Mouse (Mus musculus) hindbrain, embryonic 13.5 days (tissue): ENCODE data around the gene Tulp4. TPM values are rescaled to one million over a fixed set of nuclear protein-coding genes. Genes with fewer than 3 reads are reported as not detected.

Source experiments
- ATAC-seq: fragments of 200-750 bp; cut with Nextera tagmentation; 2 replicates; pipeline ENCODE4 v1.8.0; 2017; ENCODE audit warnings: moderate TSS enrichment; ENCODE audit not compliant: low FRiP score
- H3K27ac ChIP-seq: fragments of 300-500 bp; sonication (generic); 2 replicates; pipeline ENCODE4 v1.5.1; 2015; ENCODE audit warnings: inconsistent platforms, mild to moderate bottlenecking, moderate library complexity
- H3K27me3 ChIP-seq: fragments of 300-500 bp; sonication (generic); 2 replicates; pipeline ENCODE4 v1.6.1; 2015; ENCODE audit warnings: mild to moderate bottlenecking, inconsistent platforms
- H3K36me3 ChIP-seq: fragments of 300-500 bp; sonication (generic); 2 replicates; pipeline ENCODE4 v1.6.1; 2015; ENCODE audit warnings: mild to moderate bottlenecking, inconsistent platforms
- H3K4me1 ChIP-seq: fragments of 300-500 bp; sonication (generic); replicated peaks from 2 replicates; pipeline ENCODE4 v1.6.1; 2015; ENCODE audit warnings: inconsistent platforms
- H3K4me2 ChIP-seq: fragments of 300-500 bp; sonication (generic); 2 replicates; pipeline ENCODE4 v1.6.1; 2015; ENCODE audit warnings: inconsistent platforms, mild to moderate bottlenecking, moderate library complexity
- H3K4me3 ChIP-seq: fragments of 300-500 bp; sonication (generic); 2 replicates; pipeline ENCODE4 v1.5.1; 2015; ENCODE audit warnings: mild to moderate bottlenecking, inconsistent platforms
- H3K9ac ChIP-seq: fragments of 300-500 bp; sonication (generic); 2 replicates; pipeline ENCODE4 v1.6.1; 2015; ENCODE audit warnings: mild to moderate bottlenecking, inconsistent platforms
- H3K9me3 ChIP-seq: fragments of 300-500 bp; sonication (generic); 2 replicates; pipeline ENCODE4 v1.6.1; 2016; ENCODE audit warnings: inconsistent platforms
- WGBS: fragments of 180-500 bp; shearing (Covaris S2); methylation state at CpG from one replicate; pipeline ENCODE4 v1.1.7; 2015; 5-methylcytosine and 5-hydroxymethylcytosine counted together
- polyA plus RNA-seq: library from polyadenylated mRNA; unstranded; fragments of >200 nt; fragmentation: Nextera tagmentation; extraction: Ambion mirVana; gene quantifications from 2 replicates; pipeline ENCODE4 v1.2.1, GENCODE M21; 2015

Gene Tulp4
- polyA plus RNA-seq, 1 experiment from 2014 or later, result 137 TPM

GRCm38 (mm10) chr17:6129361-6129760 lies 23.1 kb downstream of the Tulp4 start:
- H3K27ac ChIP-seq, result no peak overlapping the region
- no peaks in the 10 kb centered on the region for H3K27me3 ChIP-seq
- H3K9ac ChIP-seq, result no peak overlapping the region
- no peaks in the 10 kb centered on the region for H3K9me3 ChIP-seq
- no peak overlapping the region for H3K4me2 ChIP-seq
- peaks cover 25% of the 10 kb centered on the region for H3K36me3 ChIP-seq
- no peak overlapping the region for H3K4me3 ChIP-seq
- 0 out of 2 replicates have a peak, but pooled peaks cover 5% of the 10 kb centered on the region for H3K4me1 ChIP-seq
- 78% methylated on average over 4 of the region's 4 CpGs for WGBS
- no peak for ATAC-seq

- Histone ChIP-seq H3K4me3 (no peak overlapping the region), H3K4me1 (peaks cover 8% of the 10 kb centered on the region; the same call in 1 of the 2 replicates), H3K4me2 (no peak overlapping the region), H3K9ac (no peak overlapping the region), H3K36me3 (peaks cover 13% of the 10 kb centered on the region), H3K9me3 (no peaks in the 10 kb centered on the region), H3K27me3 (no peaks in the 10 kb centered on the region), H3K27ac (no peak overlapping the region)
- ATAC-seq, result no peak
- 96% methylated on average over 3 of the region's 3 CpGs for WGBS
Observed at GRCm38 (mm10) chr17:6131083-6131482, 24.8 kb downstream of the Tulp4 start.

- WGBS, result 98% methylated on average over 3 of the region's 3 CpGs
- Histone ChIP-seq H3K36me3 (peaks cover 45% of the 10 kb centered on the region), H3K4me1 (peaks cover 20% of the 10 kb centered on the region), H3K27me3 (no peaks in the 10 kb centered on the region), H3K4me2 (no peak overlapping the region), H3K9me3 (no peaks in the 10 kb centered on the region), H3K9ac (no peak overlapping the region), H3K4me3 (no peak overlapping the region), H3K27ac (no peak overlapping the region)
- no peak for ATAC-seq
Observed at GRCm38 (mm10) chr17:6140875-6141274, 34.6 kb downstream of the Tulp4 start.

GRCm38 (mm10) chr17:6141344-6141743 lies 35.1 kb downstream of the Tulp4 start:
- Histone ChIP-seq H3K9ac (no peak overlapping the region), H3K27me3 (no peaks in the 10 kb centered on the region), H3K4me1 (peaks cover 20% of the 10 kb centered on the region), H3K9me3 (no peaks in the 10 kb centered on the region), H3K4me3 (no peak overlapping the region), H3K36me3 (peaks cover 49% of the 10 kb centered on the region), H3K4me2 (no peak overlapping the region), H3K27ac (no peak overlapping the region)
- 94% methylated on average over 2 of the region's 2 CpGs for WGBS
- no peak for ATAC-seq

DNA sequence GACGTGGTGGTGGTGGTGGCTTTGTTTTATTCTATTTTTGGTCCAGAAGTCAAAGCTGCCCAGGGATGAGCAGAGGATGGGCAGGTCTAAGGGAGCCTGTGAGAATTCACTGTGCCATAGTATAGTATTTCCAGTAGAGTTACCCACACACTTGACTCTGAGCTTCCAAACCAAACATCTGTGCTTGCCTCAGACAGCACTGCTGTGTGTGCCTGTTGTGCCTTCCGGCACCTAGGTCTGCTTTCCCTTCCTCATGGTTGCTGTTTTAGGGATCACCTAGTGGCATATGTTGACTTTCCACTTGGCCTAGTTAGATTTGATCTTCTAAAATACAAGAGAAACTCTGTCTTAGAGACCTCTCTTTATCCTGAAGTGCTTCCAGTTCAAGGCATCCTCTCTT lies 39.0 kb downstream of the Tulp4 start:
- Histone ChIP-seq H3K27ac (no peak overlapping the region), H3K4me1 (peaks cover 20% of the 10 kb centered on the region), H3K9me3 (no peaks in the 10 kb centered on the region), H3K4me3 (no peak overlapping the region), H3K36me3 (peaks cover 26% of the 10 kb centered on the region), H3K4me2 (no peak overlapping the region), H3K9ac (no peak overlapping the region), H3K27me3 (no peaks in the 10 kb centered on the region)
- 94% methylated on average over 2 of the region's 2 CpGs for WGBS
- ATAC-seq, result no peak

- no peak for ATAC-seq
- H3K4me2 ChIP-seq, result no peak overlapping the region
- no peaks in the 10 kb centered on the region for H3K4me1 ChIP-seq
- no peak overlapping the region for H3K9ac ChIP-seq
- H3K27ac ChIP-seq, result no peak overlapping the region
- H3K36me3 ChIP-seq, result peaks cover 3% of the 10 kb centered on the region; the same call in 1 of the 2 replicates
- H3K27me3 ChIP-seq, result no peaks in the 10 kb centered on the region
- H3K9me3 ChIP-seq, result no peaks in the 10 kb centered on the region
- H3K4me3 ChIP-seq, result no peak overlapping the region
- 96% methylated on average over 4 of the region's 4 CpGs for WGBS
Observed at GRCm38 (mm10) chr17:6152941-6153340, 46.7 kb downstream of the Tulp4 start.

DNA sequence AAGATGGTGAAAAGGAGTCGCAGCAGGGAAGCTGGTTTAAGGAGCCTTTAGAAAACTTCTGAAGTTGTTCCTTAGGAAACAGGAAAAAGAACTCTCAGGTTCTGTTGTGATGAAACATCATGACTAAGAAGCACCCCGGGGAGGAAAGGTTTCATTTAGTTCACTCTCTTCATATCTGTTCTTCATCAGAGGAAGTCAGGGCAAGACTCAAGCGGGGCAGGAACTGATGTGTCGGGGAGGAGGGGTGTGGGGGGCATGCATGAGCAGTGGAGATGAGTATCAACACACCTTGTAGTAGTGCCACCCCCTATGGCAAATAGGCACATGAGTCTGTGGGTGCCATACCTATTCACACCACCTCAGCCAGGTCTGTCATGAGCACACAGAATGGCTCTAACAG lies 47.3 kb downstream of the Tulp4 start:
- Histone ChIP-seq H3K27me3 (no peaks in the 10 kb centered on the region), H3K4me3 (no peak overlapping the region), H3K4me2 (no peak overlapping the region), H3K9me3 (no peaks in the 10 kb centered on the region), H3K36me3 (peaks cover 3% of the 10 kb centered on the region; the same call in 1 of the 2 replicates), H3K27ac (no peak overlapping the region), H3K9ac (no peak overlapping the region), H3K4me1 (no peaks in the 10 kb centered on the region)
- WGBS, result 95% methylated on average over 4 of the region's 4 CpGs
- no peak for ATAC-seq

DNA sequence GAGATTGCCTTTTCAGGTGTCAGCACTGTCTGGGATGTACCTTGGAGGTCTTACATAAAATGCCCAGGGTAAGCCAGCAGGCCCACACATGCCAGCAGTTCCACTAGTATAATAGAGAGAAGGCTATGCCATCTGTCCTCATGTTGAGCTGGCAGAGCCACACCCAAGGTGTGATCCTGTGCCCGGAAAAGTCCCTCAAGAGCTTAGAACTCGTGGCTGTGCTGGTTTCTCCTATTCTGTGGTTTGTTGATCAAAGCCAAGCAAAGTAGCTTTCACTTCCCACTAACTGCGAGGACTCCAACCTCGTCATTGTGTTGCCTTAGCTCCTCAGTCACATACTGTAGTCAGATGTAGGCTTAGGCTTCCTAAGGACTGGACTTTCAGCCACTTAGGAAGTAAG lies 48.1 kb downstream of the Tulp4 start:
- H3K9me3 ChIP-seq, result no peaks in the 10 kb centered on the region
- no peak overlapping the region for H3K9ac ChIP-seq
- H3K27ac ChIP-seq, result no peak overlapping the region
- WGBS, result 85% methylated on average over 4 of the region's 4 CpGs
- no peaks in the 10 kb centered on the region for H3K27me3 ChIP-seq
- H3K36me3 ChIP-seq, result peaks cover 3% of the 10 kb centered on the region; the same call in 1 of the 2 replicates
- H3K4me1 ChIP-seq, result no peaks in the 10 kb centered on the region; the same call in 1 of the 2 replicates
- ATAC-seq, result no peak
- no peak overlapping the region for H3K4me3 ChIP-seq
- no peak overlapping the region for H3K4me2 ChIP-seq

GRCm38 (mm10) chr17:6160495-6160894 lies 54.3 kb downstream of the Tulp4 start:
- WGBS, result 93% methylated on average over 6 of the region's 6 CpGs
- H3K36me3 ChIP-seq, result no peaks in the 10 kb centered on the region
- peaks cover 8% of the 10 kb centered on the region for H3K4me1 ChIP-seq
- no peaks in the 10 kb centered on the region for H3K27me3 ChIP-seq
- no peak for ATAC-seq
- no peak overlapping the region for H3K4me3 ChIP-seq
- no peak overlapping the region for H3K9ac ChIP-seq
- no peak overlapping the region for H3K27ac ChIP-seq
- no peaks in the 10 kb centered on the region for H3K9me3 ChIP-seq
- no peak overlapping the region for H3K4me2 ChIP-seq

DNA sequence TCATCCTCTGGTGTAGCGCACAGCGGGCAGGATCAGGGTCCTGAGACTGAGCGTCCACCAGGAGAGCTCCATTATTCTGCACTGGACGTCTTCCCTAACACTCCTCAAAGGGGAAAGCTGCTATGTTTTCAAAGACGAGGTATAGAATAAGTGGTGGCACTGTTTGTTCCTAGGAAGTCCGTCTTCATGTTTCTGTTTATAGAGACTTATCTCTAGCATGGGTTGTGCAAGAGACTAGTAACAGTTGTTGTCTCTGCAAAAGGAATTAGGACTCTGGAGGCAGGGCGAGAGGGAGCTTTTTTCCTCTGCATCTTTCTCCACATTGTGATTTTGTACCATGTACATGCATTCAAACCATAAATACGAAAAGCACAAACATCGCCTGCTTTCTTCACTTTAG lies 55.7 kb downstream of the Tulp4 start:
- Histone ChIP-seq H3K27me3 (no peaks in the 10 kb centered on the region), H3K9ac (no peak overlapping the region), H3K4me2 (no peak overlapping the region), H3K9me3 (no peaks in the 10 kb centered on the region), H3K27ac (no peak overlapping the region), H3K4me3 (no peak overlapping the region), H3K36me3 (no peaks in the 10 kb centered on the region), H3K4me1 (peaks cover 8% of the 10 kb centered on the region)
- no peak for ATAC-seq
- 86% methylated on average over 9 of the region's 9 CpGs for WGBS

DNA sequence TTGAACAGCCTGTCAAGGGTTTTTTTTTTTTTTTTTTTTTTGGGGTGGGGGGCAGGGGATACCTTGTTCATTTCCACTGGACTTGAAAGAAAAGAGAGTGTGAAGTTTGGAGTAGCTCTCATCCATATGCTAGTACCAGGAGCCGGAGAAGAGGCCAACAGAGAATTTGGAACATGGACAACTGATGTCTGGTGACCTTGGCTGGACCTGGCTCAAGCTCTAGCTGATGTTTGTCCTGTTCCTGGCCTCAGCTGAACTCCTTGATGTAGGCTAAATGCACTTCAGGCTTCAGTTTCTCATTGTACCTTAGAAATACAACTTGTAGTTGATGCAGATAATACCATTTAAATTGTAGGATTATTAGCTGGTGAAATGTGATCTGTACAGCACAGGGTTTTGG lies 56.5 kb downstream of the Tulp4 start:
- Histone ChIP-seq H3K4me1 (peaks cover 9% of the 10 kb centered on the region), H3K27ac (no peak overlapping the region), H3K4me3 (no peak overlapping the region), H3K36me3 (no peaks in the 10 kb centered on the region), H3K9ac (no peak overlapping the region), H3K27me3 (no peaks in the 10 kb centered on the region), H3K9me3 (no peaks in the 10 kb centered on the region), H3K4me2 (no peak overlapping the region)
- WGBS, result 86% methylated on average over 1 of the region's 1 CpGs
- ATAC-seq, result no peak

DNA sequence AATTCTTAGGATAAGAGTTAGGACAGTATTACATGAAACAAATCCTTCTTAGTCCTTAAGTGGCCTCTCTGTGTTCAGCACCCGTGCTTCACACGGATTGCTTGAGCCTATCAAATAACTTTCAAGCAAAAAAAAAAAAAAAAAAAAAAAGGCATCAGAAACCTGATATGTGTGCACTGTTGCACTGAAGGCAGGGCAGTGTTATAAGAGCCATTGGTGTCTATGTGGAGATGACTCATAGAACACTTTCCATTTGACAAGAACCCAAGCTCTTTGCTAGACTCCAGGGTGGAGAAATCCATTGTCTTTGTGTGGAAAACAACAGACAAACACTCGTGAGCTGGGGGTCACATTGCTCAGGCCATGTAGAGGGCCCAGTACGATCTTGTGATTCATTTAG lies 58.7 kb downstream of the Tulp4 start:
- no peak overlapping the region for H3K4me2 ChIP-seq
- no peaks in the 10 kb centered on the region for H3K9me3 ChIP-seq
- 74% methylated on average over 4 of the region's 4 CpGs for WGBS
- no peak for ATAC-seq
- H3K9ac ChIP-seq, result no peak overlapping the region
- no peak overlapping the region for H3K27ac ChIP-seq
- H3K4me1 ChIP-seq, result peaks cover 11% of the 10 kb centered on the region; the same call in 1 of the 2 replicates
- no peaks in the 10 kb centered on the region for H3K36me3 ChIP-seq
- H3K27me3 ChIP-seq, result no peaks in the 10 kb centered on the region
- H3K4me3 ChIP-seq, result no peak overlapping the region

DNA sequence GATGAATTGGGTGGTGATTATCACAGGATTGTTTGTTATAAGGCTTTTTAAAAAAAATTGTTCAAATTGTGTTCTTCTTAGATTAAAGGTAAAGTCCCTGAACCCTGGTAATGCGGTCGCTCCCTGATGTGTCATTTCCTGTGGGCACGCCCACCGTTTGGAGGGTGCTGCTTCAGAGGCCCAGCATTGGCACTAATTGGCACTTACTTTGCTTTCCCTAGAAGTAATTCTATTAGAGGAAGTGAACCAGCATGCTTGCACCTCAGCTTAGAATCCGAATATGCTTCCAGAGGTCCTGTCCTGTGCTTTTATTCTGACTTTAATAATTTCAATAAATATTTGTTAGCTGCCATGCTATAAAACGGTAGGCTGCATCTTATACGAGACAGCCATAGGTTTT lies 66.2 kb downstream of the Tulp4 start:
- Histone ChIP-seq H3K4me1 (peaks cover 17% of the 10 kb centered on the region), H3K4me2 (no peak overlapping the region), H3K9me3 (0 out of 2 replicates have a peak, but pooled peaks cover 4% of the 10 kb centered on the region), H3K36me3 (peaks cover 21% of the 10 kb centered on the region), H3K9ac (no peak overlapping the region), H3K4me3 (no peak overlapping the region), H3K27me3 (no peaks in the 10 kb centered on the region), H3K27ac (peak overlapping the region; percentile 66)
- 87% methylated on average over 7 of the region's 7 CpGs for WGBS
- ATAC-seq, result no peak
